Mouse (Mus musculus) heart, adult 2 months (tissue): ENCODE measurements around the gene AY074887. TPM values are rescaled to one million over a fixed set of nuclear protein-coding genes. Genes with fewer than 3 reads are reported as not detected.

Experiments used
- DNase-seq, 2 experiments: peaks; one replicate each; pipeline ENCODE4 v3.0.0; 2021
- H3K27ac ChIP-seq: fragments of 200-600 bp; 2 replicates; pipeline ENCODE4 v1.8.1; 2022
- H3K27me3 ChIP-seq: fragments of 200-500 bp; 2 replicates; pipeline ENCODE4 v1.6.1; 2012; ENCODE audit warnings: mild to moderate bottlenecking, low read length, inconsistent platforms, mixed read lengths; ENCODE audit not compliant: control insufficient read depth, insufficient read depth
- H3K36me3 ChIP-seq: fragments of 200-500 bp; 2 replicates; pipeline ENCODE4 v1.6.1; 2012; ENCODE audit warnings: low read length, inconsistent platforms; ENCODE audit not compliant: control insufficient read depth, insufficient read depth
- H3K4me1 ChIP-seq: fragments of 200-500 bp; 2 replicates; pipeline ENCODE4 v1.6.1; 2011; ENCODE audit warnings: low read length; ENCODE audit not compliant: control insufficient read depth, insufficient read depth
- H3K4me3 ChIP-seq: fragments of 200-600 bp; 2 replicates; pipeline ENCODE4 v1.8.1; 2022
- H3K79me2 ChIP-seq: fragments of 200-500 bp; replicated peaks from 2 replicates; pipeline ENCODE4 v1.6.1; 2012; ENCODE audit warnings: mild to moderate bottlenecking, inconsistent platforms, low read length, moderate library complexity, mixed read lengths; ENCODE audit not compliant: control insufficient read depth, insufficient read depth
- H3K9ac ChIP-seq: fragments of 200-500 bp; 2 replicates; pipeline ENCODE4 v1.6.1; 2012; ENCODE audit warnings: low read depth, mild to moderate bottlenecking, control low read depth, inconsistent platforms, low read length, mixed read lengths
- CTCF ChIP-seq: fragments of 200-600 bp; IDR thresholded peaks from 2 replicates; pipeline ENCODE4 v1.8.1; 2022; ENCODE audit warnings: antibody characterized with exemption, mild to moderate bottlenecking, moderate library complexity
- EP300 ChIP-seq: fragments of 200-500 bp; IDR thresholded peaks from 2 replicates; pipeline ENCODE4 v1.6.1; 2011; ENCODE audit warnings: low read depth, low read length, control low read depth; ENCODE audit not compliant: insufficient read depth
- POLR2A ChIP-seq: fragments of 200-500 bp; IDR thresholded peaks from 2 replicates; pipeline ENCODE4 v1.6.1; 2011; ENCODE audit warnings: mild to moderate bottlenecking, low read depth, low read length, control low read depth; ENCODE audit not compliant: insufficient read depth
- WGBS: fragments of 180-500 bp; shearing (Covaris S2); methylation state at CpG from one replicate; pipeline ENCODE4 v1.1.7; 2018; 5-methylcytosine and 5-hydroxymethylcytosine counted together
- intact Hi-C: fragments of 180-260 bp; cut with DNase I; formaldehyde crosslinking; loops from one replicate; pipeline ENCODE4 v1.15.1; 2025
- long read RNA-seq: library from polyadenylated mRNA; stranded (forward); transcript quantifications from one replicate; pipeline ENCODE4 v2.0.0, GENCODE M21; 2021
- polyA plus RNA-seq: library from polyadenylated mRNA; depleted of rRNA; stranded (reverse); fragments of >200 nt; gene quantifications from 2 replicates; pipeline ENCODE4 v1.2.3, GENCODE M21; 2012; rRNA removed
- total RNA-seq, 2 experiments: library from RNA; stranded (reverse); gene quantifications; 2 replicates each; pipeline ENCODE4 v1.2.3; 2021

Gene AY074887
- total RNA-seq: not detected
- polyA plus RNA-seq: not detected in 2 replicates
- long read RNA-seq: 0 reads

GRCm38 (mm10) chr9:54950575-54951321 is at the start of gene AY074887, which contains the start of gene Psma4:
TSS of gene AY074887 (minus strand) at chr9:54950998.
TSS of gene Psma4 (plus strand) at chr9:54950790.
- DNase-seq: peak; percentile 93 to 94
- WGBS: under 1% methylated on average over 65 of the region's 65 CpGs
- Histone ChIP-seq H3K79me2 (no peaks in the 10 kb centered on the region; the same call in 1 of the 2 replicates), H3K36me3 (peaks cover 3% of the 10 kb centered on the region), H3K4me1 (peaks cover 2% of the 10 kb centered on the region), H3K9ac (peak within 1 kb of the TSS; percentile 88), H3K4me3 (peak within 1 kb of the TSS; percentile 92), H3K27ac (peak within 1 kb of the TSS; percentile 94), H3K27me3 (no peaks in the 10 kb centered on the region)
- intact Hi-C loops: loop anchor here (1.0 to 5.0 kb wide), 3 partner anchors 33 to 202 kb away; partner anchors contain the start of gene Hykk
- TF ChIP-seq CTCF (no peak), EP300 (no peak), POLR2A (peak; percentile 88)

- Histone ChIP-seq H3K36me3 (no peaks in the 10 kb centered on the region), H3K4me1 (no peaks in the 10 kb centered on the region), H3K79me2 (no peaks in the 10 kb centered on the region), H3K27me3 (no peaks in the 10 kb centered on the region; the same call in 1 of the 2 replicates), H3K27ac (no peak overlapping the region), H3K4me3 (no peak overlapping the region), H3K9ac (no peak overlapping the region)
- 48% methylated on average over 3 of the region's 3 CpGs for WGBS
- TF ChIP-seq CTCF (no peak), EP300 (no peak), POLR2A (no peak)
- DNase-seq: no peak
- intact Hi-C loops: no loop called here
Observed at GRCm38 (mm10) chr9:54995645-54996044, 44.8 kb upstream of the AY074887 start.

- DNase-seq: no peak
- no peak overlapping the region for H3K9ac ChIP-seq
- H3K36me3 ChIP-seq: no peaks in the 10 kb centered on the region
- TF ChIP-seq CTCF: no peak
- no peak for TF ChIP-seq EP300
- no peak for TF ChIP-seq POLR2A
- 62% methylated on average over 3 of the region's 3 CpGs for WGBS
- no peaks in the 10 kb centered on the region for H3K4me1 ChIP-seq
- H3K79me2 ChIP-seq: no peaks in the 10 kb centered on the region
- H3K4me3 ChIP-seq: no peak overlapping the region
- no peaks in the 10 kb centered on the region; the same call in 1 of the 2 replicates for H3K27me3 ChIP-seq
- H3K27ac ChIP-seq: no peak overlapping the region
- intact Hi-C loops: no loop called here
Observed at GRCm38 (mm10) chr9:54994381-54994780, 43.6 kb upstream of the AY074887 start.

GRCm38 (mm10) chr9:54990362-54990761 is 39.6 kb upstream of the AY074887 start:
- Histone ChIP-seq H3K27me3 (no peaks in the 10 kb centered on the region), H3K27ac (no peak overlapping the region), H3K79me2 (no peaks in the 10 kb centered on the region), H3K9ac (no peak overlapping the region), H3K4me1 (no peaks in the 10 kb centered on the region), H3K4me3 (no peak overlapping the region), H3K36me3 (no peaks in the 10 kb centered on the region)
- DNase-seq: no peak
- intact Hi-C loops: no loop called here
- 65% methylated on average over 3 of the region's 3 CpGs for WGBS
- no peak for TF ChIP-seq POLR2A
- TF ChIP-seq CTCF: no peak

- DNase-seq: no peak
- 24% methylated on average over 7 of the region's 7 CpGs for WGBS
- intact Hi-C loops: no loop called here
- Histone ChIP-seq H3K79me2 (no peaks in the 10 kb centered on the region), H3K27ac (no peak overlapping the region), H3K9ac (no peak overlapping the region), H3K27me3 (peaks cover 16% of the 10 kb centered on the region), H3K4me3 (no peak overlapping the region), H3K4me1 (peaks cover 3% of the 10 kb centered on the region), H3K36me3 (no peaks in the 10 kb centered on the region; the same call in 1 of the 2 replicates)
- TF ChIP-seq EP300 (no peak), CTCF (no peak), POLR2A (no peak)
Observed at GRCm38 (mm10) chr9:54982401-54982800, 31.6 kb upstream of the AY074887 start.
